Mouse (Mus musculus): ENCODE measurements at regions not wholly inside any gene's neighbourhood (a gene's known extent, or its start where the extent isn't known, plus 50 kb on each side); places are given as distances from the start of the nearest gene placed in this dataset.

- Histone ChIP-seq H3K4me3 (replicated peaks; ENCODE audit: low read length) (no peak overlapping the region), H3K9me3 (ENCODE audit: control insufficient read depth, low read length) (no peaks in the 10 kb centered on the region), H3K4me1 (replicated peaks; ENCODE audit: control insufficient read depth, insufficient read depth, low read length) (peaks cover 69% of the 10 kb centered on the region), H3K9ac (replicated peaks; ENCODE audit: low read depth, low read length) (peak overlapping the region; percentile 28), H3K4me2 (ENCODE audit: low read length) (no peak overlapping the region), H3K27ac (ENCODE audit: low read length) (peak overlapping the region; percentile 49; the same call in 1 of the 2 replicates), H3K27me3 (replicated peaks; ENCODE audit: control insufficient read depth, insufficient read depth, low read length) (no peaks in the 10 kb centered on the region), H3K36me3 (ENCODE audit: control insufficient read depth, insufficient read depth) (no peaks in the 10 kb centered on the region)
- no peak for ATAC-seq
- WGBS: 65% methylated on average over 9 of the region's 9 CpGs
Observed at GRCm38 (mm10) chr12:112336691-112337295, 152.5 kb upstream of the A530016L24Rik start.

- Histone ChIP-seq H3K4me1 (replicated peaks; ENCODE audit: control insufficient read depth, insufficient read depth, low read length) (peaks cover 62% of the 10 kb centered on the region), H3K4me2 (ENCODE audit: low read length) (no peak overlapping the region), H3K9me3 (ENCODE audit: control insufficient read depth, low read length) (no peaks in the 10 kb centered on the region), H3K36me3 (ENCODE audit: control insufficient read depth, insufficient read depth) (no peaks in the 10 kb centered on the region), H3K27me3 (replicated peaks; ENCODE audit: control insufficient read depth, insufficient read depth, low read length) (no peaks in the 10 kb centered on the region), H3K9ac (replicated peaks; ENCODE audit: low read depth, low read length) (peak overlapping the region; percentile 28), H3K27ac (ENCODE audit: low read length) (0 out of 2 replicates have a peak overlapping the region, but pooled peaks have one; percentile 49), H3K4me3 (replicated peaks; ENCODE audit: low read length) (no peak overlapping the region)
- ATAC-seq: no peak
- WGBS: 20% methylated on average over 11 of the region's 11 CpGs
Observed at GRCm38 (mm10) chr12:112337443-112337842, 151.8 kb upstream of the A530016L24Rik start.

- peaks cover 47% of the 10 kb centered on the region for H3K4me1 ChIP-seq (replicated peaks; ENCODE audit: control insufficient read depth, insufficient read depth, low read length)
- no peak overlapping the region for H3K4me3 ChIP-seq (replicated peaks; ENCODE audit: low read length)
- ATAC-seq: no peak
- no peaks in the 10 kb centered on the region for H3K9me3 ChIP-seq (ENCODE audit: control insufficient read depth, low read length)
- no peak overlapping the region for H3K4me2 ChIP-seq (ENCODE audit: low read length)
- no peaks in the 10 kb centered on the region for H3K36me3 ChIP-seq (ENCODE audit: control insufficient read depth, insufficient read depth)
- 90% methylated on average over 15 of the region's 15 CpGs for WGBS
- no peak overlapping the region for H3K27ac ChIP-seq (ENCODE audit: low read length)
- H3K27me3 ChIP-seq (replicated peaks; ENCODE audit: control insufficient read depth, insufficient read depth, low read length): no peaks in the 10 kb centered on the region
- no peak overlapping the region for H3K9ac ChIP-seq (replicated peaks; ENCODE audit: low read depth, low read length)
Observed at GRCm38 (mm10) chr12:112338976-112339375, 150.3 kb upstream of the A530016L24Rik start.

GRCm38 (mm10) chr12:112339481-112340179, 149.6 kb upstream of the A530016L24Rik start:
- WGBS: 61% methylated on average over 11 of the region's 11 CpGs
- Histone ChIP-seq H3K9me3 (ENCODE audit: control insufficient read depth, low read length) (no peaks in the 10 kb centered on the region), H3K27ac (ENCODE audit: low read length) (no peak overlapping the region), H3K4me2 (ENCODE audit: low read length) (no peak overlapping the region), H3K36me3 (ENCODE audit: control insufficient read depth, insufficient read depth) (no peaks in the 10 kb centered on the region), H3K9ac (replicated peaks; ENCODE audit: low read depth, low read length) (no peak overlapping the region), H3K27me3 (replicated peaks; ENCODE audit: control insufficient read depth, insufficient read depth, low read length) (no peaks in the 10 kb centered on the region), H3K4me3 (replicated peaks; ENCODE audit: low read length) (no peak overlapping the region), H3K4me1 (replicated peaks; ENCODE audit: control insufficient read depth, insufficient read depth, low read length) (peaks cover 41% of the 10 kb centered on the region)
- ATAC-seq: 0 out of 2 replicates have a peak, but pooled peaks have one; percentile 24

GRCm38 (mm10) chr12:112340248-112340647, 149.0 kb upstream of the A530016L24Rik start:
- no peak for ATAC-seq
- H3K9ac ChIP-seq (replicated peaks; ENCODE audit: low read depth, low read length): no peak overlapping the region
- 56% methylated on average over 5 of the region's 5 CpGs for WGBS
- no peak overlapping the region for H3K27ac ChIP-seq (ENCODE audit: low read length)
- no peak overlapping the region for H3K4me2 ChIP-seq (ENCODE audit: low read length)
- H3K36me3 ChIP-seq (ENCODE audit: control insufficient read depth, insufficient read depth): no peaks in the 10 kb centered on the region
- H3K4me1 ChIP-seq (replicated peaks; ENCODE audit: control insufficient read depth, insufficient read depth, low read length): peaks cover 35% of the 10 kb centered on the region
- no peaks in the 10 kb centered on the region for H3K9me3 ChIP-seq (ENCODE audit: control insufficient read depth, low read length)
- no peak overlapping the region for H3K4me3 ChIP-seq (replicated peaks; ENCODE audit: low read length)
- H3K27me3 ChIP-seq (replicated peaks; ENCODE audit: control insufficient read depth, insufficient read depth, low read length): no peaks in the 10 kb centered on the region

- Histone ChIP-seq H3K27ac (ENCODE audit: low read length) (no peak overlapping the region), H3K27me3 (replicated peaks; ENCODE audit: control insufficient read depth, insufficient read depth, low read length) (no peaks in the 10 kb centered on the region), H3K9me3 (ENCODE audit: control insufficient read depth, low read length) (no peaks in the 10 kb centered on the region), H3K4me3 (replicated peaks; ENCODE audit: low read length) (no peak overlapping the region), H3K36me3 (ENCODE audit: control insufficient read depth, insufficient read depth) (no peaks in the 10 kb centered on the region), H3K4me2 (ENCODE audit: low read length) (no peak overlapping the region), H3K9ac (replicated peaks; ENCODE audit: low read depth, low read length) (no peak overlapping the region), H3K4me1 (replicated peaks; ENCODE audit: control insufficient read depth, insufficient read depth, low read length) (peaks cover 18% of the 10 kb centered on the region)
- 85% methylated on average over 8 of the region's 8 CpGs for WGBS
- ATAC-seq: no peak
Observed at GRCm38 (mm10) chr12:112341726-112342469, 147.3 kb upstream of the A530016L24Rik start.

- Histone ChIP-seq H3K9ac (replicated peaks; ENCODE audit: low read depth, low read length) (no peak overlapping the region), H3K4me3 (replicated peaks; ENCODE audit: low read length) (no peak overlapping the region), H3K36me3 (ENCODE audit: control insufficient read depth, insufficient read depth) (no peaks in the 10 kb centered on the region), H3K4me1 (replicated peaks; ENCODE audit: control insufficient read depth, insufficient read depth, low read length) (peaks cover 8% of the 10 kb centered on the region; the same call in 1 of the 2 replicates), H3K27ac (ENCODE audit: low read length) (no peak overlapping the region), H3K9me3 (ENCODE audit: control insufficient read depth, low read length) (no peaks in the 10 kb centered on the region), H3K4me2 (ENCODE audit: low read length) (no peak overlapping the region), H3K27me3 (replicated peaks; ENCODE audit: control insufficient read depth, insufficient read depth, low read length) (no peaks in the 10 kb centered on the region)
- ATAC-seq: no peak
- 97% methylated on average over 3 of the region's 3 CpGs for WGBS
Observed at GRCm38 (mm10) chr12:112343064-112343463, 146.2 kb upstream of the A530016L24Rik start.

GRCm38 (mm10) chr12:112344285-112344684, 145.0 kb upstream of the A530016L24Rik start:
- Histone ChIP-seq H3K9me3 (ENCODE audit: control insufficient read depth, low read length) (no peaks in the 10 kb centered on the region), H3K27me3 (replicated peaks; ENCODE audit: control insufficient read depth, insufficient read depth, low read length) (no peaks in the 10 kb centered on the region), H3K9ac (replicated peaks; ENCODE audit: low read depth, low read length) (no peak overlapping the region), H3K36me3 (ENCODE audit: control insufficient read depth, insufficient read depth) (no peaks in the 10 kb centered on the region), H3K4me1 (replicated peaks; ENCODE audit: control insufficient read depth, insufficient read depth, low read length) (peaks cover 5% of the 10 kb centered on the region; the same call in 1 of the 2 replicates), H3K4me2 (ENCODE audit: low read length) (no peak overlapping the region), H3K27ac (ENCODE audit: low read length) (no peak overlapping the region), H3K4me3 (replicated peaks; ENCODE audit: low read length) (no peak overlapping the region)
- no peak for ATAC-seq
- WGBS: 80% methylated on average over 10 of the region's 10 CpGs

GRCm38 (mm10) chr12:112345797-112346196, 143.5 kb upstream of the A530016L24Rik start:
- no peak overlapping the region for H3K9ac ChIP-seq (replicated peaks; ENCODE audit: low read depth, low read length)
- H3K4me2 ChIP-seq (ENCODE audit: low read length): no peak overlapping the region
- H3K27ac ChIP-seq (ENCODE audit: low read length): no peak overlapping the region
- H3K36me3 ChIP-seq (ENCODE audit: control insufficient read depth, insufficient read depth): no peaks in the 10 kb centered on the region
- peaks cover 13% of the 10 kb centered on the region for H3K4me1 ChIP-seq (replicated peaks; ENCODE audit: control insufficient read depth, insufficient read depth, low read length)
- no peak overlapping the region for H3K4me3 ChIP-seq (replicated peaks; ENCODE audit: low read length)
- no peak for ATAC-seq
- 77% methylated on average over 5 of the region's 5 CpGs for WGBS
- H3K27me3 ChIP-seq (replicated peaks; ENCODE audit: control insufficient read depth, insufficient read depth, low read length): no peaks in the 10 kb centered on the region
- H3K9me3 ChIP-seq (ENCODE audit: control insufficient read depth, low read length): no peaks in the 10 kb centered on the region

Measured in forebrain, embryonic 16.5 days (tissue).